Mouse (Mus musculus) gastrocnemius, adult 2 months (tissue): Measurements from ENCODE around the gene 4933427D14Rik. TPM values are rescaled to one million over a fixed set of nuclear protein-coding genes. Genes with fewer than 3 reads are reported as not detected.

Experiments used
- DNase-seq: peaks from one replicate; pipeline ENCODE4 v3.0.0; 2022
- H3K27ac ChIP-seq: fragments of 200-600 bp; 2 replicates; pipeline ENCODE4 v1.8.1; 2022; ENCODE audit warnings: mild to moderate bottlenecking
- H3K4me3 ChIP-seq: fragments of 200-600 bp; 2 replicates; pipeline ENCODE4 v1.8.1; 2022; ENCODE audit warnings: mild to moderate bottlenecking, moderate library complexity
- CTCF ChIP-seq: fragments of 200-600 bp; IDR thresholded peaks from 2 replicates; pipeline ENCODE4 v1.8.1; 2022; ENCODE audit warnings: antibody characterized with exemption, mild to moderate bottlenecking, moderate library complexity
- intact Hi-C: fragments of 180-260 bp; cut with DNase I; formaldehyde crosslinking; loops from one replicate; pipeline ENCODE4 v1.15.1; 2025
- long read RNA-seq, 2 experiments: library from polyadenylated mRNA; stranded (forward); transcript quantifications; one replicate each; pipeline ENCODE4 v2.0.0; 2021
- total RNA-seq, 2 experiments: library from RNA; stranded (reverse); gene quantifications; 2 replicates each; pipeline ENCODE4 v1.2.3; 2021

4933427D14Rik gene
- 1 to 10 TPM; 2.0 to 2.6 TPM for total RNA-seq
- long read RNA-seq, experiment 1: 0 reads
- long read RNA-seq, experiment 2, full-length matches to known transcripts: 1 of 3 reads
- long read RNA-seq, experiment 2, partial matches to known transcripts: 1 of 3 reads
- long read RNA-seq, experiment 2, other reads (novel, unspliced or antisense): 1 of 3 reads

DNA sequence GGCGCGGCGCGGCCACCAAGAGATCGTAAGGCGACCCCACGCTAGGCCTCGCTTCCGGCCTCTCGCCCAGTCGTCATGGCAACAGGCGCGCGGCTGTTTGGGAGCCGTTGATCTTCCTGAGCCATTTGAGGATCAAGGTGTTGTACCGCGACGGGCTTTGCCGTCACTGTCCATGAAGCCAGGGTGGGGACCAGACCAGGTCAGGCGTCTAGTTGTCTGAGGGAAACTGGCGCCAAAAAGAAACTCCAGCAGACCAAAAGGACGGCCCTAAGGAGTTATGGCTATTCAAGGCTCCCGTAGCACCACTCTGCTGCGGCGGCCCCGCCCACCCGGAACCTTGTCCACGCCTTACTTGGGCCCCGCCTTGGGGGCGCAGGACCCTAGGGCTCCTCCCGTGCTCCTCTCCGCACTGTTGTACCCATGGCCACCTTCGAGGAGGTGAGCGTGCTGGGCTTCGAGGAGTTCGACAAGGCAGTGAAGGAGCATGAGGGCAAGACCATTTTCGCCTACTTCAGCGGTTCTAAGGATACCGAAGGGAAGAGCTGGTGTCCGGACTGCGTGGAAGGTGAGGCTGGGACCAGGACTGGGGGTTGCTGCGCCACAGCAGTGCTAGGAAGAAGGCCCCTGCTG is at the start of gene 4933427D14Rik, which contains the start of gene Txndc17:
4933427D14Rik (minus strand) TSS at position 256 of the 630 bp plus-strand sequence.
Txndc17 (plus strand) TSS at position 344 of the 630 bp plus-strand sequence.
- DNase-seq: peak; percentile 88
- Histone ChIP-seq H3K4me3 (peak within 1 kb of the TSS; percentile 72), H3K27ac (peak within 1 kb of the TSS; percentile 83)
- intact Hi-C loops: loop anchor here (2.0 to 5.0 kb wide), 2 partner anchors 71 to 155 kb away; no protein-coding TSS in a partner anchor
- no peak for TF ChIP-seq CTCF

DNA sequence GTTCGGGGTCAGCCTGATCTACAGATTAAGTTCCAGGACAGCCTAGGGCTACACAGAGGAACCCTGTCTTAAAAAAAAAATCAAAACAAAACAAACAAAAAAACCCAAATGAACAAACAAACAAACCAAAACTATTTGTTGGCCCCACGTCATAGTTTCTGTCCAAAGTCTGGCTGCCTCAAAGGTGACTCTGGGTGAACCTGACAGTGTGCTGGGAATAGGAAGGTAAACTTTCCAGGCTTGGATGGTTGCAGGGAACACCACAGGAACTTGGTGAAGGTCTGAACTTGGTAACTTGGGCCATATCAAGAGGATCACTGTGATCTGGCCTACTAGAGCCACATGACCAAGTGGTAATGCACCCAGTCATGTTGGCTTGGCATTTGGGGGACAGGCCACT is 49.2 kb upstream of the 4933427D14Rik start:
- DNase-seq: no peak
- no peak overlapping the region for H3K27ac ChIP-seq
- H3K4me3 ChIP-seq: no peak overlapping the region
- no peak for TF ChIP-seq CTCF
- intact Hi-C loops: no loop called here

DNA sequence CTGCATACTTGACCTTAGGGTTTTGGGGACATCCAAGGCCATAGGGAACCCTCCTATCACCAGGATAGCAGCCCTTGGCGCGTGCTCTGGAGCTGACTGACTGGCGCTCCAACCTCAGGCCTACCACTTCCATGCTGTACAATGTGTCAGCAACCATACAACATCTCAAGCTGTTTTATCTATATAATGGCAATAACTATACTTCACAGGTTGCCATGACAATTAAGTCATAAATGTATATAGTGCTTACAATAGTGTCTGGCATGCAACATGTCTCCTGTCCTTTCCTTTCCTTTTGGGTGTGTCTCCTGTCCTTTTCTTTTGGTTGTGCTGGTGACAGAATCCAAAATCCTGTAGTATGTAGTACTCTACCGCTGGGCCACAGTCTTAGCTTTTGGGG is 48.4 kb upstream of the 4933427D14Rik start:
- DNase-seq: no peak
- TF ChIP-seq CTCF: no peak
- Histone ChIP-seq H3K27ac (no peak overlapping the region), H3K4me3 (no peak overlapping the region)
- intact Hi-C loops: no loop called here

DNA sequence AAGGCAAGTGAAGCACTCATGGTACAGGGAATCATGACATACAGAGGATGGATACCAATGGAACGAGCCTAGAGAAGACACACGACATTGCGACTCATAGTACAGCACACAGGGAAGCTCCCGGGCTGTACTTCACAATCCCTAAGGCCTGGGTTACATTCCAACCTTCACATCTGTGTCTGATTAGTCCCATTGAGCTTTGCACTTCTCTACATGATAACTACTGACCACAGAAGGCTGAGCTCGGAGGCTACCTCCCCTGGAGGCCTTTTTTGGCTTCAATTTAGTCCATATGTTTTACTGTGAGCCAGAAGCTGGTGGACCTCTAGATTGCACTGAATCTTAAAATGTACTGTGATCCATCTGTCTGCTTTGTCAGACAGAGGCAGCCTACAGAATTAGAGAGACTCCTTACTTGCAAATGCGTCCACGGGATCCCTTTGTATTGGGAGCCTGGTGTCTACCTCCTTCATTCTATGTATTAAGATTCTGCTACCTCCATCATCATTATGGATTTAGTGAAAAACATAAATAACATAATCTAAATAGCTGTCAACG is 38.0 kb upstream of the 4933427D14Rik start:
- intact Hi-C loops: no loop called here
- DNase-seq: no peak
- TF ChIP-seq CTCF: no peak
- Histone ChIP-seq H3K27ac (no peak overlapping the region), H3K4me3 (no peak overlapping the region)

DNA sequence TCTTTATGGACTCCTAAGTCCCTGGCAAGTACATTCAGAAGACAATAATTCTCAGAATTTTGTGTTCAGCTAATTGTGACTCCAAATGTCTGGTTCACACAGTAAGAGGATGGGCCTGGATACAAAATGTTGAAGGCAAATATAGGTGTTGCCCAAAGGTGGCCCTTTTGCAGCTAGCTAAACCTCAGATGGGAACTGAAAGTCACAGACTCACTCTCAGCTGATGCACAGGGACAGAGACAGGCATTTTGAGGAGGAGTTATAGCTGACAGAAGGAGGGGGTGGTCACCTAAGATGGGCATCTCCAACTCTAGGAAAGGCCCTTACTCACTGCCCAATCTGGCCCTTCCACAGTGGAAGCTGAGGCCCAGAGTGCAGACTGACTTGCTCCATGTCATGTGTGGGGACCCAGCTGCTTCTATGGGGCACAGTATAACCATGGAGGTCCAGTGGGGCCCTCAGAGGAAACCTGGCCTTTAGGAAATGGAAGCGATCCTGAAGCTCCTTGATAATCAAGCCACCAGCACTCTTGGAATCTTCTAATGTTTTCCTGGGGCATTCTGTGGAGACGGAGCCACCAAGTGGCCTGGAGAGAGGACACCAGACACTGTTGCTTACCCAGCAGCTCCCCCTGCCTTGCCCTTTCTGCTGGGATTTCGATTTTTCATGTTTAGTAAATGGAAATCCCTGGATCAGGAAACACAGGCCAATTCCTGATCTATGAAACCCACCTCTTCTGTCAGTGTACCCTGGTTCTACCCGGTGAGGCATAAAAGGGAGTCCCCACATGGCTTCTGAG is 33.0 kb upstream of the 4933427D14Rik start:
- DNase-seq: no peak
- Histone ChIP-seq H3K4me3 (no peak overlapping the region), H3K27ac (no peak overlapping the region)
- intact Hi-C loops: no loop called here
- TF ChIP-seq CTCF: no peak

DNA sequence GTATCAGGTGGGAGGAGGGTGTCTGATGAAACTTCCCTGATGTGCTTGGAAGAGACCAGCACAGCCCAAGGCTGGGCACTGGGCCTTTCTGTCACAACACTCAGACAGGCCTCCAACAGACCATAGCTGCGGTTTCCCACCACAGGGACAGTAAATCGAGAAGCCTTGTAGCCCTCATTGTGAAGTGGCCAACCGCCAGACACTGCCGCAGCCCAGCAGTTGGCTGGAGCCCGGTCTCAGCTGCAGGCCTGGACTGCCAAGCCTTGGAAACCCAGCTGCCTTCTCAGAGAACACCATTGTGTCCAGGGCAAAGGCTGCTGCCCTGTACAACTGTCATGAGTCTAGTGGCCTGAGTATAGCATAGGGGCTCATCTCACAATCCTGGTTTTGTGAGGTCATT is 26.8 kb upstream of the 4933427D14Rik start:
- Histone ChIP-seq H3K27ac (no peak overlapping the region), H3K4me3 (no peak overlapping the region)
- no peak for TF ChIP-seq CTCF
- intact Hi-C loops: no loop called here
- peak; percentile 66 for DNase-seq

DNA sequence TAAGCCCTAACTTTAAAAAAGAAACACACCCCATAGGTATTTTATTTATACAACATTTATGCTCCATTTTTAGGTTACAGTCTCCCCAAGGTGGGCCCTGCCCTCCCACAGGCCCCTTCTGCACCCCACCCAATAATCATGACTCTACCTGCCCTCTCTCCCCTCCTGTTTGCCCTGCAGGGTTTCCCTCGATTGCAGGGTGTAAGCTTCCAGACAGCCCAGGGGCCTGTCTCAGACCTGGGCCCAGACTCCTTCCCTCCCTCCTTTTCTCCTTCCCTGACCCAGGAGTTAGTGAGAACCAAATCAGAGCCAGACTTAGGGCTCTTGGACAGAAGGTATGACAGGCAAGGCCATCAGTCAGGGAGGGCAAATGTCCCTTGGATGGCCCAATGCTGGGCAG is 25.7 kb upstream of the 4933427D14Rik start:
- DNase-seq: no peak
- intact Hi-C loops: no loop called here
- H3K27ac ChIP-seq: no peak overlapping the region
- TF ChIP-seq CTCF: no peak
- H3K4me3 ChIP-seq: no peak overlapping the region

DNA sequence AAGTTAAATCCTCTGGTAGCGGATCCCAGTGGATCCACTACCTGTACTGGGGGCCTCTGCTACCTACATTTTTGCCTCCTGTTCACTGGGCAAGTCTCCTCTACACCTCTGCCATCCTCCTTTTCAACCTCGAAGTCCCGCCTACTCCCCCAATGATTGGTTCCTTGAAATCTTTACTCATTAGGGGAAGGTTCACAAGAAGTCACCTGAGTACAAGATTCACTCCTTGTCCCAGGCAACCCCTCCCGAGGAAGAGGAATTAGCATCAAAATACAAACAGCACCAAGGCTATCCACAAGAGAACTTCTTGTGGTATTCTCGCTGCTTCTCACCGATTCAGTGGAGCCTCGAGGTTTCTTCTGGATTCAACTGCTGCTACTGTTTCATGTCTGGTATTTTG is 24.8 kb upstream of the 4933427D14Rik start:
- intact Hi-C loops: no loop called here
- TF ChIP-seq CTCF: no peak

DNA sequence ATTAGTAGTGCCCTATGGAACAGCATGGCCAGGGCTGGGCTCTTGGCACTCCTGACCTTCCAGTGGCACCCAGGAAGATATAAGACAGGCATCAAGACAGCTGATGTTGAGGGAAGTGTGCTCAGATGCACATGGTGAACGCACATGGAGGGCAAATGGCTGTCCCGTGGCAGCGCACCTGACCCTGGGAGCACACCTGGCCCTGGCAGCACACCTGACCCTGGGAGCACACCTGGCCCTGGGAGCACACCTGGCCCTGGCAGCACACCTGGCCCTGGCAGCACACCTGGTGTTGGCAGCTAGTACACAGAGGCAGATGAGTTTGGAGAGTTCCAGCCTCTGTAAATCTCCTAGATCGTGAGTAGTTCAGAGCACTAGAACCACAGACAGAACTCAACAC is 21.3 kb upstream of the 4933427D14Rik start:
- intact Hi-C loops: loop anchor here (5.0 kb wide), 1 partner anchor 334 kb away; no protein-coding TSS in a partner anchor
- no peak for TF ChIP-seq CTCF
- Histone ChIP-seq H3K4me3 (no peak overlapping the region), H3K27ac (no peak overlapping the region)
- DNase-seq: no peak

More for the DNA sequence above, 24.8 kb upstream of the 4933427D14Rik start:
- no peak for DNase-seq
- no peak overlapping the region for H3K27ac ChIP-seq
- no peak overlapping the region for H3K4me3 ChIP-seq

DNA sequence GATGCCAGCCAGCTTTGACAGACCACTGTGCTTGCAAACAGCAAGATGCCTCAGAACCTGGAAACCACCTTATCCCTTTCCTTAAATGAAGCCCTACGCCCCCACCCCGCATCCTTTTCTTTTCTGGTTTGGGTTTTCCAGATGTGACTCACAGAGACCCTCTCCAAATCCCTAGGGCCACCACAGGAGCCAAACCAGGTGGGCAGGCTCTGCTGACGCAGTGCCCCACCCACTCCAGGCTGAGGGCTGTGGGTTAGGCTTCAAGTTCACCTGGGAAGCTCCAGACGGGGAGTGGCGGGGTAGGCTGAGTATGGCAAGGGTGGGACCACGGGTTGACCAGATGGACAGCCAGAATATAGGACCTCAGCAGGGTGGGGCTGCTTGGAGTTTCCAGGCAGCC is 19.6 kb upstream of the 4933427D14Rik start:
- intact Hi-C loops: loop anchor here (5.0 kb wide), 1 partner anchor 335 kb away; no protein-coding TSS in a partner anchor
- no peak for TF ChIP-seq CTCF

DNA sequence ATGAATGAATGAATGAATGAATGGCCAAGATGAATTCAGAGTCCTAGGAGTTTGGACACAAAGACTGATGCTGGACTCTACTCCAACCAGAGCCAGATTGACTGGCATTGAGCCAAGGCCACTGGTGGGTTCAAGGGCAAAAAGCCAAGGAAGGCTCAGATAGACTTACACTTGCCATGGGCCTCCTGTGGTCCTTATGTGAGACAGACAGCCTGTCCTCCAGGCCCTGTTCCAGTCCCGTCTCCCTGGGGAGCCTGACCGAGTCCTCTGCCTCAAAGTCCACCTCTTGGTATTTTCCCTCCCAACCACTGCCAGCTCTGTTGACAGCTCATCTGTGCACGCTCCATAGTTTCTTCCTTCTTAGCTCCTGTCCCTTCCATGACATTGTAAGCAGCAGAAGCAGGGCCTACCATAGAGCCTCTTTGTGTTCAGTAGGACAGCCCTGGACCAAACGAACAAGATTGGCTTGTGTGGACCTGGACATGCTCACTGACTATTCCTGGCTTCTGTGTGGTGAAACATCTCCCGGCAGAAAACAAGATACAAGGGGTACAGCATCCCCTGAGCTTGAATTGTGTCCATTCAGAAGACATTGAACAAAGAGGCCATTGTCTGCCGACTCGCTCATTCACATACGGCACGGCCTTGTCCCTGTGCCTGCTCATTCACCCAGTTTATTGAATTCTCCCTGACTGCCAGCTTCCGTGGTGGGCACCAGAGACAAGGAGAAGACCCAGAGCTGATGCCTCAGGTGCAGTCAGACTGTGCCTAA is 18.9 kb upstream of the 4933427D14Rik start:
- DNase-seq: no peak
- TF ChIP-seq CTCF: no peak
- Histone ChIP-seq H3K4me3 (no peak overlapping the region), H3K27ac (no peak overlapping the region)
- intact Hi-C loops: loop anchor here (5.0 kb wide), 1 partner anchor 336 kb away; no protein-coding TSS in a partner anchor

More for the DNA sequence above, 19.6 kb upstream of the 4933427D14Rik start:
- Histone ChIP-seq H3K27ac (no peak overlapping the region), H3K4me3 (no peak overlapping the region)
- no peak for DNase-seq

DNA sequence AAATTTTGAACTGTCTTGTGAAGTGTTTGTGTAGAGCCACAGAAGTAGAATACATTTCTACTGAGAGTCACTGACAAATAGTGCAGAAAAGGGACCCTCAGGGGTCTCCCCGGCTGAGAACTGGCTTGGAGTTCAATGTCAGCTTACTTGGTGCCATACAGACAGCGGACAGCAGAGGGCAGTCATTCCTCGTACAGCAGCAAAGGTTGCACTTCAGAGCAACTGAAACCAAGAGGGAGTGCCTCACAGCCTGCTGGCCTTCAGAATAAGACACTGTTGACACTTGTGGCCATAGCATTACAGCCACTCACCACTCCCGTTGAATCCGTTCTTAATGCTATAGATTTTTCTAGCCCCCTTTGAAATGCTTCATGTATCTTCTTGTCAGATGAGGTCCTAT is 17.6 kb upstream of the 4933427D14Rik start:
- intact Hi-C loops: loop anchor here (2.0 to 5.0 kb wide), 5 partner anchors 42 to 337 kb away; partner anchors contain the start of gene Slc13a5
- DNase-seq: peak; percentile 79
- Histone ChIP-seq H3K4me3 (no peak overlapping the region), H3K27ac (no peak overlapping the region)
- TF ChIP-seq CTCF: peak; percentile 97; the same call in 1 of the 2 replicates
